9 mouse cellular contexts compared by ENCODE assay signal in genomic region chr1:132982728-132983127, GRCm38 (mm10). TPM values are rescaled to one million over a fixed set of nuclear protein-coding genes. Genes with fewer than 3 reads are reported as not detected.
DNase-seq lines count a peak whose midpoint lies in the region; ATAC-seq and TF ChIP-seq lines count a peak whose summit lies in the region.
"Had no signal": no experiment of that assay in that cellular context is flagged by ENCODE, and none has a peak within 500 bp of the region (broad histone marks: within the 10 kb centered on the region; RNA-seq: fewer than 3 reads in every experiment).

No protein-coding gene starts in this region.

- ATAC-seq in frontal cortex, adult (ENCODE audit: low TSS enrichment), result peak; percentile 77
- peak; percentile 37; the same call in 1 of the 2 replicates for ATAC-seq in neural tube, embryonic 12.5 days (ENCODE audit: low FRiP score, low read depth)

- H3K4me2 ChIP-seq in neural tube, embryonic 12.5 days (replicated peaks), result no peak overlapping the region
- H3K4me2 ChIP-seq: limb, embryonic 13.5 days had no signal

- H3K27me3 ChIP-seq in kidney, adult 2 months (replicated peaks; ENCODE audit: control insufficient read depth, insufficient read depth, low read length), result no peaks in the 10 kb centered on the region
- H3K27me3 ChIP-seq in limb, embryonic 10.5 days (ENCODE audit: low read depth, poor library complexity, severe bottlenecking), result no peaks in the 10 kb centered on the region
- H3K27me3 ChIP-seq in neural tube, embryonic 12.5 days (replicated peaks), result no peaks in the 10 kb centered on the region
- H3K27me3 ChIP-seq: limb, embryonic 13.5 days had no signal

- H3K36me3 ChIP-seq in kidney, adult 2 months (ENCODE audit: control insufficient read depth, insufficient read depth, low read length), result peaks cover 2% of the 10 kb centered on the region
- peaks cover 77% of the 10 kb centered on the region for H3K36me3 ChIP-seq in limb, embryonic 10.5 days
- peaks cover 40% of the 10 kb centered on the region for H3K36me3 ChIP-seq in neural tube, embryonic 12.5 days

- H3K9me3 ChIP-seq in limb, embryonic 10.5 days (replicated peaks), result no peaks in the 10 kb centered on the region
- H3K9me3 ChIP-seq in neural tube, embryonic 12.5 days, result no peaks in the 10 kb centered on the region
- H3K9me3 ChIP-seq: limb, embryonic 13.5 days had no signal

- no peak overlapping the region for H3K27ac ChIP-seq in kidney, adult 2 months (ENCODE audit: insufficient read depth, low read depth, low read length)
- no peak overlapping the region for H3K27ac ChIP-seq in limb, embryonic 10.5 days
- H3K27ac ChIP-seq in neural tube, embryonic 12.5 days, result no peak overlapping the region
- H3K27ac ChIP-seq: limb, embryonic 13.5 days had no signal

- peak; percentile 65 for TF ChIP-seq CTCF in kidney, adult 2 months (conservative IDR thresholded peaks at IDR 0.05; ENCODE audit: insufficient read depth, insufficient read length, low read depth, low read length)

- no peak for TF ChIP-seq POLR2A in kidney, adult 2 months (IDR thresholded peaks at IDR 0.05; ENCODE audit: low read depth, low read length)

- no peak overlapping the region for H3K9ac ChIP-seq in neural tube, embryonic 12.5 days
- H3K9ac ChIP-seq: limb, embryonic 13.5 days had no signal

- peak; percentile 65 for DNase-seq in CD4-positive, CD25-positive, alpha-beta regulatory T cell, adult 2 months (ENCODE audit: low read depth, low spot score)
- DNase-seq in Muller cell, postnatal 12 days (ENCODE audit: inconsistent ontology term), result peak; percentile 32
- DNase-seq in cerebellum, adult 9-11 months, result peak; percentile 68
- peak; percentile 35 for DNase-seq in kidney, adult 2 months
- DNase-seq in limb, embryonic 10.5 days (ENCODE audit: low spot score), result peak; percentile 69
- peak; percentile 62 for DNase-seq in thymus, postnatal 14 days

- no peak overlapping the region for H3K4me3 ChIP-seq in kidney, adult 2 months (ENCODE audit: insufficient read depth, low read depth, low read length)
- no peak overlapping the region for H3K4me3 ChIP-seq in limb, embryonic 10.5 days
- no peak overlapping the region for H3K4me3 ChIP-seq in neural tube, embryonic 12.5 days
- H3K4me3 ChIP-seq: limb, embryonic 13.5 days had no signal

- H3K4me1 ChIP-seq in kidney, adult 2 months (ENCODE audit: control insufficient read depth, insufficient read depth, low read length), result no peaks in the 10 kb centered on the region
- H3K4me1 ChIP-seq in limb, embryonic 10.5 days, result 0 out of 2 replicates have a peak, but pooled peaks cover 2% of the 10 kb centered on the region
- no peaks in the 10 kb centered on the region for H3K4me1 ChIP-seq in neural tube, embryonic 12.5 days
- H3K4me1 ChIP-seq: limb, embryonic 13.5 days had no signal

- 64% methylated on average over 7 of the region's 7 CpGs for WGBS in kidney, adult 2 months
- WGBS in limb, embryonic 10.5 days, result 65% methylated on average over 7 of the region's 7 CpGs
- WGBS in neural tube, embryonic 12.5 days, result 67% methylated on average over 7 of the region's 7 CpGs

RNA-seq across cellular contexts. Expression of gene Mdm4, which starts 47.6 kb away (rescaled TPM):
- polyA plus RNA-seq in kidney, adult 2 months (2012; rRNA removed), result 22.1 and 24.5 TPM in 2 replicates
- 35.0 and 43.4 TPM in 2 replicates for polyA plus RNA-seq in limb, embryonic 10.5 days (2016; fragmentation: Nextera tagmentation; extraction: Ambion mirVana)
- 39.2 and 39.5 TPM in 2 replicates for polyA plus RNA-seq in neural tube, embryonic 12.5 days (2016; fragmentation: Nextera tagmentation; extraction: Ambion mirVana)
